Mouse (Mus musculus): ENCODE data around the gene Gsg1. TPM values are rescaled to one million over a fixed set of nuclear protein-coding genes. Genes with fewer than 3 reads are reported as not detected.

The Gsg1 gene
- polyA plus RNA-seq, 1 experiment from 2014 or later, result 0.37 TPM

- 83% methylated on average over 8 of the region's 8 CpGs for WGBS
- ATAC-seq (replicated peaks; ENCODE audit: low FRiP score, low read depth), result no peak
- Histone ChIP-seq H3K36me3 (ENCODE audit: insufficient read depth, low read length) (no peaks in the 10 kb centered on the region), H3K27me3 (ENCODE audit: insufficient read depth, low read length) (no peaks in the 10 kb centered on the region), H3K9me3 (replicated peaks; ENCODE audit: low read length) (no peaks in the 10 kb centered on the region), H3K4me2 (ENCODE audit: low read length) (no peak overlapping the region), H3K4me1 (replicated peaks; ENCODE audit: insufficient read depth, low read length) (0 out of 2 replicates have a peak, but pooled peaks cover 3% of the 10 kb centered on the region), H3K27ac (no peak overlapping the region), H3K4me3 (replicated peaks; ENCODE audit: low read depth, low read length) (no peak overlapping the region), H3K9ac (ENCODE audit: low read depth, low read length) (no peak overlapping the region)
- no peak for DNase-seq (ENCODE audit: low spot score)
- no peak for TF ChIP-seq CTCF (IDR thresholded peaks at IDR 0.05; ENCODE audit: low read depth)
Measured at GRCm38 (mm10) chr6:135192993-135193392, 61.2 kb downstream of the Gsg1 start.

- no peak overlapping the region for H3K9ac ChIP-seq (ENCODE audit: low read depth, low read length)
- no peaks in the 10 kb centered on the region for H3K27me3 ChIP-seq (ENCODE audit: insufficient read depth, low read length)
- no peak overlapping the region for H3K4me3 ChIP-seq (replicated peaks; ENCODE audit: low read depth, low read length)
- DNase-seq (ENCODE audit: low spot score) (no peak), ATAC-seq (replicated peaks; ENCODE audit: low FRiP score, low read depth) (no peak)
- no peak for TF ChIP-seq CTCF (IDR thresholded peaks at IDR 0.05; ENCODE audit: low read depth)
- WGBS, result 83% methylated on average over 1 of the region's 1 CpGs
- no peaks in the 10 kb centered on the region for H3K36me3 ChIP-seq (ENCODE audit: insufficient read depth, low read length)
- H3K4me1 ChIP-seq (replicated peaks; ENCODE audit: insufficient read depth, low read length), result 0 out of 2 replicates have a peak, but pooled peaks cover 3% of the 10 kb centered on the region
- H3K27ac ChIP-seq, result no peak overlapping the region
- no peaks in the 10 kb centered on the region for H3K9me3 ChIP-seq (replicated peaks; ENCODE audit: low read length)
- H3K4me2 ChIP-seq (ENCODE audit: low read length), result no peak overlapping the region
Measured at GRCm38 (mm10) chr6:135191906-135192305, 62.2 kb downstream of the Gsg1 start.

DNA sequence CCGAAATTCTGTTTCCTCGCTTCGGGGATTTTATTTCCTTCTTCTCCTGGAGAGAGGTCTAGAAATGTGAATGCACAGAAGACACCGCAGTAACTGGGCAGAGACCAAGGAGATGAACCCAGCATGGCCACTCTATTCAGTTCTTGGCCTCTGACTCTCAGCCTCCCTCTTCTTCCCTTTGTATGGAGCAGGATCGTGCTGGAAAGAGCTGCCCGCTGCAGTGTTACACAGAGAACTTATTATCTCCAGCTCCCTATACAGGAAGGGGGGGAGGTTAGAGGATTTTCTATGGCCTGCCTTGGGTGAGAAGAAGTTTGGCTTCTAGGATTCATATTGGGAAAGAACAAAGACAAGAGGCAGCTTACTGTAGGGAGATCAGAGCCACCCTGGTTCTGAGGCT lies 64.0 kb downstream of the Gsg1 start:
- H3K4me1 ChIP-seq (replicated peaks; ENCODE audit: insufficient read depth, low read length), result 0 out of 2 replicates have a peak, but pooled peaks cover 3% of the 10 kb centered on the region
- H3K9me3 ChIP-seq (replicated peaks; ENCODE audit: low read length), result no peaks in the 10 kb centered on the region
- no peak overlapping the region for H3K4me3 ChIP-seq (replicated peaks; ENCODE audit: low read depth, low read length)
- no peaks in the 10 kb centered on the region for H3K36me3 ChIP-seq (ENCODE audit: insufficient read depth, low read length)
- no peak overlapping the region for H3K27ac ChIP-seq
- H3K27me3 ChIP-seq (ENCODE audit: insufficient read depth, low read length), result no peaks in the 10 kb centered on the region
- WGBS, result 65% methylated on average over 6 of the region's 6 CpGs
- ATAC-seq (replicated peaks; ENCODE audit: low FRiP score, low read depth), result no peak
- H3K9ac ChIP-seq (ENCODE audit: low read depth, low read length), result no peak overlapping the region
- no peak for TF ChIP-seq CTCF (IDR thresholded peaks at IDR 0.05; ENCODE audit: low read depth)
- no peak overlapping the region for H3K4me2 ChIP-seq (ENCODE audit: low read length)
- no peak for DNase-seq (ENCODE audit: low spot score)

DNA sequence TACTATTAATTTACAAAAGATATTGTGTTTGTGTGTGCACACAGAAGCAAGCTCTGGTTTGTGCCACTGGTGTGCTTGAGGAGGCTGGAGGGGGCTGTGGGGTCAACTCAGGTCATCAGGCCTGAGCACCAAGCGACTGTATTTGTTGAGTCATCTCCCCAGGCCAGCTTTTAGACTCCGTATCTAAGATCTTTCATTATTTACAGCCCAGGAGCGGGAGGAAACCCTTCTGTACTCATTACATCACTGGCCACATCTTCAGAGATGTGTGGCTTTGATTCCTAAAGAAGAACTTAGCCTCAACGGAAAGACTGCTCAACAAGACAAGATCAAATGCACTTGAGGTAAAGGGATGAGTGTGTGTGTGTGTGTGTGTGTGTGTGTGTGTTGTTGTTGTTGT lies 65.5 kb downstream of the Gsg1 start:
- no peaks in the 10 kb centered on the region for H3K27me3 ChIP-seq (ENCODE audit: insufficient read depth, low read length)
- DNase-seq (ENCODE audit: low spot score), result no peak
- H3K4me2 ChIP-seq (ENCODE audit: low read length), result no peak overlapping the region
- H3K9me3 ChIP-seq (replicated peaks; ENCODE audit: low read length), result no peaks in the 10 kb centered on the region
- 52% methylated on average over 4 of the region's 4 CpGs for WGBS
- no peak overlapping the region for H3K27ac ChIP-seq
- H3K4me3 ChIP-seq (replicated peaks; ENCODE audit: low read depth, low read length), result no peak overlapping the region
- no peak for TF ChIP-seq CTCF (IDR thresholded peaks at IDR 0.05; ENCODE audit: low read depth)
- H3K4me1 ChIP-seq (replicated peaks; ENCODE audit: insufficient read depth, low read length), result no peaks in the 10 kb centered on the region
- no peak for ATAC-seq (replicated peaks; ENCODE audit: low FRiP score, low read depth)
- H3K36me3 ChIP-seq (ENCODE audit: insufficient read depth, low read length), result no peaks in the 10 kb centered on the region
- no peak overlapping the region for H3K9ac ChIP-seq (ENCODE audit: low read depth, low read length)

Other genes starting within 250 kb of the Gsg1 start
- gene Ddx47, start 242.7 kb downstream of the Gsg1 start, polyA plus RNA-seq (2015; fragmentation: Nextera tagmentation; extraction: Ambion mirVana), result 85.9 and 91.6 TPM in 2 replicates
- gene Gprc5a, start 188.7 kb downstream of the Gsg1 start, polyA plus RNA-seq (2015; fragmentation: Nextera tagmentation; extraction: Ambion mirVana), result 14.6 and 15.7 TPM in 2 replicates
- gene Gprc5d, start 136.1 kb downstream of the Gsg1 start, polyA plus RNA-seq (2015; fragmentation: Nextera tagmentation; extraction: Ambion mirVana), result 0.08 TPM in 1 of 2 replicates, not detected in the other
- 31.8 and 34.8 TPM in 2 replicates for gene Fam234b, start 56.4 kb downstream of the Gsg1 start, polyA plus RNA-seq (2015; fragmentation: Nextera tagmentation; extraction: Ambion mirVana)
- 48.0 and 52.3 TPM in 2 replicates for gene Hebp1, start 56.3 kb downstream of the Gsg1 start, polyA plus RNA-seq (2015; fragmentation: Nextera tagmentation; extraction: Ambion mirVana)
- gene Pbp2, start 56.1 kb upstream of the Gsg1 start, polyA plus RNA-seq (2015; fragmentation: Nextera tagmentation; extraction: Ambion mirVana), result 0.20 and 0.42 TPM in 2 replicates
- 54.7 and 55.7 TPM in 2 replicates for gene Emp1, start 108.2 kb upstream of the Gsg1 start, polyA plus RNA-seq (2015; fragmentation: Nextera tagmentation; extraction: Ambion mirVana)